In the genomic region with DNA sequence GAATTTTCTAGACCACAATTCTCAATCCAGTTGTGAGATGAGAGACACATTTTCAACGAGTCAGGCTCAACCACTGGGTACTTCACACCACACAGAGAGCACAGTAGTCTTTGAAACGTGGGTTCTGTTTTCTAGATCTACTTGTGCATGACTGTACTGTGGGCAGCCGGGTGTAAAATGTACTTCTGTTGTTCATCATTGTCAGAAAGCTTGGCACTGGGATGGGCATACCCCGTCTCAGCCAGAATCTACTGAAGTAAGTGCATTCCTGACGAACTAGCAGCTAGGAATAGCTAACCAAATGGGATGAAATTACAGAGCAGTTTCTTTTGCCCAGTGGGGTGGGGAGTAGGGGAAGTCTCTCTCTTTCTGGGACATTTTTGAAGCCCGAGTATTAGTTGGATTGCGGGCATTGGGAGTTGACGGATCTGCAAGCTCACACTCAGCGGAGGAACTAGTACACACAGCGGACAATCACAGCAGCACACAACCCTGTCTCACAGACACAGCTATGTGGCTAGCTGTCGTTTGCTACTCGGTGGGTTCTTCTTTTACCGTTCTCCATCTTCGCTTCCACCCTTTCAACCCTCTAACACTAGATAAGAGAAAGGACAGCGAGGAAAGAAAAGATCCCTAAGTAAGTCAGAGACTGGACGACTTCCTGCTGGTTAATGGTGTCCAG, we compare ENCODE assay signal across 28 mouse cellular contexts. TPM values are rescaled to one million over a fixed set of nuclear protein-coding genes. Genes with fewer than 3 reads are reported as not detected.
DNase-seq lines count a peak whose midpoint lies in the region; ATAC-seq and TF ChIP-seq lines count a peak whose summit lies in the region.
"Had no signal": no experiment of that assay in that cellular context is flagged by ENCODE, and none has a peak within 500 bp of the region (broad histone marks: within the 10 kb centered on the region; RNA-seq: fewer than 3 reads in every experiment).

No protein-coding gene starts in this region.

- no peak for TF ChIP-seq EP300 in liver, postnatal 0 days (IDR thresholded peaks at IDR 0.05; ENCODE audit: low read depth)

- H3K36me3 ChIP-seq in liver, postnatal 0 days (replicated peaks; ENCODE audit: insufficient read depth, low read length) = peaks cover 4% of the 10 kb centered on the region; the same call in 1 of the 2 replicates
- peaks cover 24% of the 10 kb centered on the region; the same call in 1 of the 2 replicates for H3K36me3 ChIP-seq in liver, embryonic 12.5 days
- H3K36me3 ChIP-seq in embryonic facial prominence, embryonic 14.5 days (ENCODE audit: control insufficient read depth, insufficient read depth, low read length) = peaks cover 4% of the 10 kb centered on the region; the same call in 1 of the 2 replicates
- H3K36me3 ChIP-seq: midbrain, embryonic 15.5 days had no signal

- peak; percentile 36 for DNase-seq in kidney, adult 11 months
- no peak for DNase-seq in kidney, postnatal 10 days
- peak; percentile 6 for DNase-seq in liver, postnatal 0 days
- peak; percentile 39 for DNase-seq in embryonic facial prominence, embryonic 14.5 days (ENCODE audit: low spot score)
- no peak for DNase-seq in embryo, embryonic 10 days (ENCODE audit: low spot score)
- DNase-seq: adrenal gland, adult 8-10 months; B cell, adult 2 months; cerebellum, adult 9-10 months; cerebellum, postnatal 36 days; kidney, postnatal 25 days; lung, embryonic 14.5 days; lung, postnatal 14 days; right cerebral cortex, postnatal 4 days; thymus, adult 18-20 months; thymus, postnatal 25 days had no signal

- 0 out of 2 replicates have a peak, but pooled peaks cover 4% of the 10 kb centered on the region for H3K4me1 ChIP-seq in liver, postnatal 0 days (ENCODE audit: insufficient read depth)
- H3K4me1 ChIP-seq in liver, embryonic 12.5 days = no peaks in the 10 kb centered on the region
- no peaks in the 10 kb centered on the region for H3K4me1 ChIP-seq in embryonic facial prominence, embryonic 14.5 days (ENCODE audit: control insufficient read depth, insufficient read depth, low read length)
- H3K4me1 ChIP-seq: forebrain, embryonic 10.5 days; forebrain, embryonic 15.5 days; heart, embryonic 15.5 days; midbrain, embryonic 10.5 days; midbrain, embryonic 15.5 days had no signal

- H3K4me3 ChIP-seq in liver, postnatal 0 days (ENCODE audit: low read depth, low read length) = no peak overlapping the region
- no peak overlapping the region for H3K4me3 ChIP-seq in liver, embryonic 12.5 days
- H3K4me3 ChIP-seq in embryonic facial prominence, embryonic 14.5 days (ENCODE audit: low read depth, low read length) = no peak overlapping the region
- H3K4me3 ChIP-seq: forebrain, embryonic 10.5 days; forebrain, embryonic 15.5 days; heart, embryonic 15.5 days; layer of hippocampus, adult 2 months; limb, embryonic 15.5 days; midbrain, embryonic 10.5 days; midbrain, embryonic 15.5 days had no signal

- no peak for ATAC-seq in liver, postnatal 0 days
- no peak for ATAC-seq in liver, embryonic 12.5 days
- ATAC-seq in embryonic facial prominence, embryonic 14.5 days (ENCODE audit: low read depth) = peak; percentile 16; the same call in 1 of the 2 replicates
- ATAC-seq in megakaryocyte-erythroid progenitor cell, adult 5-6 weeks (replicated peaks; ENCODE audit: low FRiP score, low TSS enrichment, poor library complexity, severe bottlenecking) = no peak
- ATAC-seq: forebrain, embryonic 15.5 days; hindbrain, embryonic 16.5 days; intestine, postnatal 0 days; midbrain, embryonic 15.5 days had no signal

- no peak overlapping the region for H3K4me2 ChIP-seq in liver, postnatal 0 days (ENCODE audit: low read depth, low read length)
- H3K4me2 ChIP-seq in liver, embryonic 12.5 days = no peak overlapping the region
- no peak overlapping the region for H3K4me2 ChIP-seq in embryonic facial prominence, embryonic 14.5 days (ENCODE audit: low read depth, low read length)
- H3K4me2 ChIP-seq: forebrain, embryonic 15.5 days; heart, embryonic 15.5 days; limb, embryonic 15.5 days; lung, embryonic 14.5 days; midbrain, embryonic 15.5 days had no signal

- no peak for TF ChIP-seq CTCF in liver, postnatal 0 days (IDR thresholded peaks at IDR 0.05; ENCODE audit: low read depth)

- H3K27ac ChIP-seq in liver, postnatal 0 days (ENCODE audit: low read depth) = no peak overlapping the region
- no peak overlapping the region for H3K27ac ChIP-seq in liver, embryonic 12.5 days
- H3K27ac ChIP-seq in embryonic facial prominence, embryonic 14.5 days (replicated peaks; ENCODE audit: low read depth, low read length) = no peak overlapping the region
- H3K27ac ChIP-seq: forebrain, embryonic 10.5 days; forebrain, embryonic 15.5 days; heart, embryonic 15.5 days; layer of hippocampus, adult 2 months; limb, embryonic 15.5 days; liver, embryonic 14.5 days; midbrain, embryonic 10.5 days; midbrain, embryonic 15.5 days; stomach, postnatal 0 days had no signal

- no peaks in the 10 kb centered on the region for H3K9me3 ChIP-seq in liver, postnatal 0 days (ENCODE audit: low read length)
- H3K9me3 ChIP-seq in liver, embryonic 12.5 days (replicated peaks) = no peaks in the 10 kb centered on the region
- no peaks in the 10 kb centered on the region for H3K9me3 ChIP-seq in embryonic facial prominence, embryonic 14.5 days (ENCODE audit: control insufficient read depth, low read length)
- H3K9me3 ChIP-seq: forebrain, embryonic 10.5 days; forebrain, embryonic 15.5 days; heart, embryonic 15.5 days; limb, embryonic 15.5 days; midbrain, embryonic 10.5 days; midbrain, embryonic 15.5 days had no signal

- H3K27me3 ChIP-seq in liver, postnatal 0 days (ENCODE audit: insufficient read depth, low read length) = no peaks in the 10 kb centered on the region
- no peaks in the 10 kb centered on the region for H3K27me3 ChIP-seq in liver, embryonic 12.5 days (replicated peaks)
- no peaks in the 10 kb centered on the region for H3K27me3 ChIP-seq in embryonic facial prominence, embryonic 14.5 days (replicated peaks; ENCODE audit: control insufficient read depth, insufficient read depth, low read length)
- H3K27me3 ChIP-seq: forebrain, embryonic 15.5 days; heart, embryonic 15.5 days; limb, embryonic 15.5 days; midbrain, embryonic 15.5 days had no signal

- H3K9ac ChIP-seq in liver, postnatal 0 days (replicated peaks) = no peak overlapping the region
- H3K9ac ChIP-seq in liver, embryonic 12.5 days = no peak overlapping the region
- H3K9ac ChIP-seq in embryonic facial prominence, embryonic 14.5 days (ENCODE audit: low read depth, low read length) = no peak overlapping the region
- H3K9ac ChIP-seq: forebrain, embryonic 15.5 days; heart, embryonic 15.5 days; limb, embryonic 15.5 days; liver, embryonic 14.5 days; lung, embryonic 14.5 days; midbrain, embryonic 15.5 days had no signal

- WGBS in liver, postnatal 0 days (ENCODE audit: insufficient replicate concordance) = 83% methylated on average over 16 of the region's 16 CpGs
- 65% methylated on average over 16 of the region's 16 CpGs for WGBS in liver, embryonic 12.5 days (ENCODE audit: insufficient replicate concordance)
- 77% methylated on average over 16 of the region's 16 CpGs for WGBS in embryonic facial prominence, embryonic 14.5 days

RNA-seq across cellular contexts. Expression of gene Dhx15, which starts 54.7 kb away (rescaled TPM):
- polyA plus RNA-seq in liver, postnatal 0 days (2015; fragmentation: Nextera tagmentation; extraction: Ambion mirVana) = 36.0 and 39.3 TPM in 2 replicates
- polyA plus RNA-seq in liver, embryonic 12.5 days (2016; fragmentation: Nextera tagmentation; extraction: Ambion mirVana) = 114 and 118 TPM in 2 replicates
- 76.3 and 81.4 TPM in 2 replicates for polyA plus RNA-seq in embryonic facial prominence, embryonic 14.5 days (2014; fragmentation: Nextera tagmentation; extraction: Ambion mirVana)
- 258 and 281 TPM in 2 replicates for total RNA-seq in megakaryocyte-erythroid progenitor cell, adult 5-6 weeks (2014; fragmentation: Nextera tagmentation)
- total RNA-seq in megakaryocyte-erythroid progenitor cell, adult 5-6 weeks (2017) = 371 and 387 TPM in 2 replicates

Comparison
In these comparisons a context has a peak if more than half of its experiments do, and no peak if none do; other contexts are left out.
1. DNase-seq: peak in kidney, adult 11 months (single experiment), liver, postnatal 0 days (single experiment) and embryonic facial prominence, embryonic 14.5 days (single experiment); none in kidney, postnatal 10 days (single experiment) and embryo, embryonic 10 days (single experiment).